Mouse (Mus musculus) ES-E14 (cell line): ENCODE measurements around the gene Neurod6.

Source experiments
- CHD2 ChIP-seq: IDR thresholded peaks from 2 replicates; pipeline ENCODE4 v1.6.1; 2014; ENCODE audit warnings: mild to moderate bottlenecking, low read depth, low read length, inconsistent platforms
- HCFC1 ChIP-seq: IDR thresholded peaks from 2 replicates; pipeline ENCODE4 v1.6.1; 2012; ENCODE audit warnings: low read length, inconsistent platforms, borderline replicate concordance; ENCODE audit not compliant: insufficient read depth
- MAFK ChIP-seq: IDR thresholded peaks from 2 replicates; pipeline ENCODE4 v1.6.1; 2014; ENCODE audit warnings: mild to moderate bottlenecking, low read depth, low read length, inconsistent platforms; ENCODE audit not compliant: insufficient read depth
- ZC3H11A ChIP-seq: IDR thresholded peaks from 2 replicates; pipeline ENCODE4 v1.6.1; 2012; ENCODE audit warnings: low read depth, mild to moderate bottlenecking, inconsistent platforms, low read length, borderline replicate concordance
- ZNF384 ChIP-seq: IDR thresholded peaks from 2 replicates; pipeline ENCODE4 v1.6.1; 2012; ENCODE audit warnings: low read depth, low read length, inconsistent platforms

- no peak for TF ChIP-seq CHD2
- no peak for TF ChIP-seq MAFK
- no peak for TF ChIP-seq ZNF384
- TF ChIP-seq HCFC1 = no peak
- TF ChIP-seq ZC3H11A = no peak
These were observed 34.1 kb downstream of the Neurod6 start for GRCm38 (mm10) chr6:55646824-55647560.
